Mouse (Mus musculus): Measurements from ENCODE around the gene Zswim4. TPM values are rescaled to one million over a fixed set of nuclear protein-coding genes. Genes with fewer than 3 reads are reported as not detected.

The Zswim4 gene
- polyA plus RNA-seq, 1 experiment from 2014 or later, result 2.0 TPM

DNA sequence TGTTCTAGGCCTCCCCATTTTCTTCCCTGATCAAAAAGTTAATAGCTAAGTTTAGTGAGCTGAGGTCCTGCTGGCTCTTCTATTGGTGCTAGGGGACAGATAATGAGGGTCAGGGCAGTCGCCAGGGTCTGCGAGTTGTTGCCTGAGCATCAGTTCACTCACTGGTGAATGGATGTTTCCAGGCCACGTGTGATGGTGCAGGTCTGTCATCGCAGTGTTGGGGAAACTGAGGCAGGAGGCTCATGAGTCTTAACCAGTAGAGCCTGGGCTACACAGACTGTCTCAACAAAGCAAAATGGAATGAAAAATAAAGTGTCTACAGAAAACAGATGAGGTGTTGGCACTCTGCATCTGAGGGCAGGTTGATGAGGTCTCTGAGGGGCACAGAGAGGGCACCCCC is 38.0 kb downstream of the Zswim4 start:
- Histone ChIP-seq H3K4me3 (replicated peaks) (peak overlapping the region; percentile 54), H3K4me1 (replicated peaks) (peaks cover 67% of the 10 kb centered on the region), H3K27me3 (peaks cover 46% of the 10 kb centered on the region), H3K27ac (replicated peaks) (peak overlapping the region; percentile 70), H3K9ac (peak overlapping the region; percentile 43; the same call in 1 of the 2 replicates), H3K36me3 (replicated peaks) (no peaks in the 10 kb centered on the region), H3K9me3 (replicated peaks) (no peaks in the 10 kb centered on the region), H3K4me2 (peak overlapping the region; percentile 83)
- WGBS (ENCODE audit: insufficient replicate concordance), result 37% methylated on average over 4 of the region's 4 CpGs
- ATAC-seq (ENCODE audit: insufficient read depth), result no peak

DNA sequence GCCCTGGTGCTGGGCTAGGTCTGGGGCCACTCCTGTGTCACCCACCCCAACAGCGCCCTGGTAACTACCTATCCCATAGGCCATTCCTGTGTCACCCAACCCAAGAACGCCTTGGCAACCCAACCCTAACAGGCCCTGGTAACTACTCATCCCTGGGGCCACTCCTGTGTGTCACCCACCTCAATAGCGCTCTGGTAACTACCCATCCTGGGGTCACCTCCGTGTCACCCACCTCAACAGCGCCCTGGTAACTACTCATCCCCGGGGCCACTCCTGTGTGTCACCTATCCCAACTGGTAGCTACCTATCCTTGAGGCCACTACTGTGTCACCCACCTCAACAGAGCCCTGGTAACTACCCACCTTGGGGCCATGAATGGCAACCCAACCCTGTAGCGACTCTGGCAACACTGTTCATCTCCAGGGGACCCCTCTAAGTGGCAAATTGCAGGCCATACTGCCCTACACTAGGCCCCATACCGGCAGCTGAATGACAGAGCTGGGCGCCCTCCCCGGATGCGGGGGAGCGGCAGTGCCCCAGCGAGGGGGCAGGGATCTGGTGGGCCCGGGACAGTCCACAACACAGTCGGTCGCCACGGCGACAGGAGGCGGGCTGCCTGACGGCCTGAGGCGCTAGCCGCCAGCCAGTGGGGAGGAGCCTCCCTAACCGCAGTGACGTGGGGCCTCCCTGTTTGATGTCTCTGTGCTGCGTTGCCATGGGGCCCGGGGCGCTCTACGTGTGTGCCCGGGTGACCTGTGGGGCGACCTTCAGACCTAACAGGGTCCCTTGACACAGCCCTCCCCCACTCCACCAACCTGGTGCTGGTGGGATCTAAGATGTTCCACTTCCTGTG is 38.7 kb downstream of the Zswim4 start:
- peak; percentile 71 for ATAC-seq (ENCODE audit: insufficient read depth)
- WGBS (ENCODE audit: insufficient replicate concordance), result 3% methylated on average over 30 of the region's 30 CpGs
- peak overlapping the region; percentile 43 for H3K9ac ChIP-seq
- no peaks in the 10 kb centered on the region for H3K36me3 ChIP-seq (replicated peaks)
- peaks cover 44% of the 10 kb centered on the region for H3K27me3 ChIP-seq
- peaks cover 60% of the 10 kb centered on the region for H3K4me1 ChIP-seq (replicated peaks)
- no peaks in the 10 kb centered on the region for H3K9me3 ChIP-seq (replicated peaks)
- H3K4me2 ChIP-seq, result peak overlapping the region; percentile 83
- peak overlapping the region; percentile 54 for H3K4me3 ChIP-seq (replicated peaks)
- H3K27ac ChIP-seq (replicated peaks), result peak overlapping the region; percentile 70

DNA sequence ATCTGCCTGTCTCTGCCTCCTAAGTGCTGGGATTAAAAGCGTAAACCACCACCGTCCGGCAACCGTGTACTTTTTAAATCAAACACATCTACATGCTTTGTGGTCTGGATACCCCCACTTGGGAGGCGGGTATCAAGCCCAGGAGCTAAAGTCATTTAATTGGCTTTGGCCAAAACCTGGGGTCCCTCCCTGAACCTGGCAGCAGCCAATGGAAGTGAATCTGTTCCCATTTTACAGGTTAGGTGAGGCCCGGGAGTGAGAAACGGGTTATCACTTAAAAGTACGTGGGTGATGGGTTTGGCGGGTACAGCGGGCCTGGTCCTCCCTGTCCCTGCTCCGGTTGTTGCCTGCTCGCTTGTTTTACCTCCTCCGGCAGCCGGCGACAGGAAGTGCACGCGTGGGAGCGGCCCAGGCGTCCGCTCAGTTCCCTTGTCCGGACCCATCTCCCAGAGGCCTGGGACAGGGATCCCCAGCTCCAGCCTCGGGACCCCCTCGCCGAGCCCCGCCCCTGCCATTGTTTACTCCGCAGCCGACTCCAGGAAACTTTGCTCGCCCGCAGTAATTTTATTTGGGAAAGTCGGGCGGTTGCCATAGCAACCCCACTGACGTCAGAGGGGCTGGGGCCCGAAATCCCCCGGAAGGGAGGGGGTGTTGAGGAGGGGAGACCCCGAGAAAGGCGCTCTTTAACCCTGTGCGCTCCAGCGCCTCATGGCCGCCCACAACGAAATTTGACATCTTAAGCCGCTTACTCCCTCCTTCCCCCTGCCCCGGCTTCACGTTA is 39.5 kb downstream of the Zswim4 start:
- Histone ChIP-seq H3K9ac (peak overlapping the region; percentile 43), H3K36me3 (replicated peaks) (no peaks in the 10 kb centered on the region), H3K4me3 (replicated peaks) (peak overlapping the region; percentile 54), H3K27ac (replicated peaks) (peak overlapping the region; percentile 70), H3K9me3 (replicated peaks) (no peaks in the 10 kb centered on the region), H3K4me2 (peak overlapping the region; percentile 83), H3K27me3 (peaks cover 44% of the 10 kb centered on the region), H3K4me1 (replicated peaks) (peaks cover 58% of the 10 kb centered on the region)
- WGBS (ENCODE audit: insufficient replicate concordance), result 4% methylated on average over 43 of the region's 43 CpGs
- ATAC-seq (ENCODE audit: insufficient read depth), result peak; percentile 4

DNA sequence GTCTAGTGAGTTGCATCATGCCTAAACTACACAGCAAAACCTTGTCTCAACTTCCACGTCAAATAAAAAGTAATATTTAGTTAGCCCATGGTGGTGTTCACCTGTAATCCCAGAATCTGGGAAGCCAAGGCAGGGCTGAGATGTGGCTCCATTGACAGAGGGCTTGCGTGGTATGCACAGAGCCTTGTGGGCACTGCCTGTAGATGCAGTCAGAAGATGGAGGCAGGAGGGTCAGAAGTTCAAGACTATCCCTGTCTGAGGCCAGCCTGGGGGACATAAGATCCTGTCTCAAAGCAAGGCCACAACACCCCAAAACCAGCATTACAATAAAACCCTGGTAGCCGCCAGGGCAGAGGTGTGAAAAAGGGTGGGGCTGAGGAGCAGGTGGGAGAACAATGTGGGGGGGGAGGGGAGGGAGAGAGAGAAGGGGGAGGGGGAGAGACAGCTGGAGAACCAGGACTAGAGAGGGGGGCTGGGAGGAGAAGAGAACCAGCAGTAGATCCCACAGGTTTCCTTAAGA is 42.6 kb downstream of the Zswim4 start:
- Histone ChIP-seq H3K9me3 (replicated peaks) (no peaks in the 10 kb centered on the region), H3K27ac (replicated peaks) (no peak overlapping the region), H3K27me3 (peaks cover 17% of the 10 kb centered on the region), H3K9ac (no peak overlapping the region), H3K4me2 (no peak overlapping the region), H3K4me1 (replicated peaks) (peaks cover 40% of the 10 kb centered on the region), H3K36me3 (replicated peaks) (no peaks in the 10 kb centered on the region), H3K4me3 (replicated peaks) (no peak overlapping the region)
- no peak for ATAC-seq (ENCODE audit: insufficient read depth)
- WGBS (ENCODE audit: insufficient replicate concordance), result 56% methylated on average over 3 of the region's 3 CpGs

DNA sequence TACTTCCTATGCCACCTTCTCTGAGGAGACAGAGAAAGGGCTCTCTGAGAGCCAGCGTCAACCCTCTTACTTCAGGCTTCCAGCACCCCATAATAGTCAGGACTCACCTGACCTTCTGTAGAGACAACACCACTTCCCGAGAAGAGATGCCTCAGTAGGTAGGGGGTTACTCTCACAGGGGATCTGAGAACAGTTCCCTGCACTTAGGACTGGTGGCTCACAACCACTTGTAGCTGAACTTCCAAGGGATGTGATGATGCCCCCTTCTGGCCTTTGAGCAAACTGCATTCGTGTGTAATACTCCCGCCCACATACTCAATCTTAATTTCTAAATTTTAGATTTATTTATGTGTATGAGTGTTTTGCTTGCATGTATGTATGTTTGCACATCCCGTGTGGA is 43.3 kb downstream of the Zswim4 start:
- ATAC-seq (ENCODE audit: insufficient read depth), result no peak
- WGBS (ENCODE audit: insufficient replicate concordance), result 57% methylated on average over 5 of the region's 5 CpGs
- Histone ChIP-seq H3K27me3 (peaks cover 17% of the 10 kb centered on the region), H3K27ac (replicated peaks) (no peak overlapping the region), H3K36me3 (replicated peaks) (no peaks in the 10 kb centered on the region), H3K4me1 (replicated peaks) (peaks cover 32% of the 10 kb centered on the region), H3K9ac (no peak overlapping the region), H3K4me2 (no peak overlapping the region), H3K9me3 (replicated peaks) (no peaks in the 10 kb centered on the region), H3K4me3 (replicated peaks) (no peak overlapping the region)

DNA sequence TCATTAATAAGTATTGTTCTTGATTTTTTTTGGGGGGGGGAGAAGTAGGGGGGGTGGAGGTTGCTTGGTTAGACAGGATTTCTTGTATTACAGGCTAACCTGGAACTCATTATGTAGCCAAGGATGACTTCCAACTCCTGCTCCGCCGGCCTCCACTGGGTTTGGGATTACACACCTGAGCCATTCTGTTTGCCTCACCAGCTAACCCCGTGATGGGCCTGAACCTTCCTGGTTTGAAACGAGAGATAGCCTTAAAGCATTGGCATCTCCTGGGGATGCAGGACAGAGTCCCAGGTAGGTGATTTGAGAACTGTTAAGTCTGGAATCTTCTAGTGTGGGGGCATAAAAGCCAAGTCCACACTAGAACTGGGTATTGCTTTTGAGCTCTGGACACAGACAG is 43.7 kb downstream of the Zswim4 start:
- peaks cover 17% of the 10 kb centered on the region for H3K27me3 ChIP-seq
- H3K4me2 ChIP-seq, result no peak overlapping the region
- no peaks in the 10 kb centered on the region for H3K9me3 ChIP-seq (replicated peaks)
- 63% methylated on average over 4 of the region's 4 CpGs for WGBS (ENCODE audit: insufficient replicate concordance)
- no peak overlapping the region for H3K9ac ChIP-seq
- H3K4me1 ChIP-seq (replicated peaks), result peaks cover 28% of the 10 kb centered on the region
- no peak overlapping the region for H3K4me3 ChIP-seq (replicated peaks)
- H3K36me3 ChIP-seq (replicated peaks), result no peaks in the 10 kb centered on the region
- no peak for ATAC-seq (ENCODE audit: insufficient read depth)
- no peak overlapping the region for H3K27ac ChIP-seq (replicated peaks)

DNA sequence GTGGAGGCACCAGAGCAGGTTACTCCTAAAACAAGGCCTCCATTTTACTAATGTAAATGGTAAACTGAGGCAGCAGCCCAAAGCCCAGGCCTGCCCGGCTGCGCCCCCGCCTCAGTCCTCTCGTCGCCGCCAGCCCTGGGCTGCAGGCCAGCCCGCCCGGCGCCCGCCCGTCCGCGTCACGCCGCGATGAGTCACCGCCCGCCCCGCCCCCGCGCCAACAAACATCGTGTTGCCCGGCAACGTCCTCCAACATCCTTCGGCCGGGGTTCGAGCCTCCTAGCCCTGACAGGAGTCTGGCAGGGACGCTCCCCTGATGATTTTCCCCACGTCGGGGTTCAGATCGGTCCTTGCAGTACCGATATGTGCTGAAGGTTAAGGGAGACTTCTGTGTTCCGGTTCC is 44.3 kb downstream of the Zswim4 start:
- no peaks in the 10 kb centered on the region for H3K9me3 ChIP-seq (replicated peaks)
- peak overlapping the region; percentile 74; the same call in 1 of the 2 replicates for H3K27ac ChIP-seq (replicated peaks)
- H3K36me3 ChIP-seq (replicated peaks), result no peaks in the 10 kb centered on the region
- peak overlapping the region; percentile 38; the same call in 1 of the 2 replicates for H3K9ac ChIP-seq
- 5% methylated on average over 33 of the region's 33 CpGs for WGBS (ENCODE audit: insufficient replicate concordance)
- peak; percentile 70 for ATAC-seq (ENCODE audit: insufficient read depth)
- H3K4me2 ChIP-seq, result peak overlapping the region; percentile 70
- H3K4me3 ChIP-seq (replicated peaks), result peak overlapping the region; percentile 40
- H3K27me3 ChIP-seq, result peaks cover 17% of the 10 kb centered on the region
- peaks cover 25% of the 10 kb centered on the region for H3K4me1 ChIP-seq (replicated peaks)

DNA sequence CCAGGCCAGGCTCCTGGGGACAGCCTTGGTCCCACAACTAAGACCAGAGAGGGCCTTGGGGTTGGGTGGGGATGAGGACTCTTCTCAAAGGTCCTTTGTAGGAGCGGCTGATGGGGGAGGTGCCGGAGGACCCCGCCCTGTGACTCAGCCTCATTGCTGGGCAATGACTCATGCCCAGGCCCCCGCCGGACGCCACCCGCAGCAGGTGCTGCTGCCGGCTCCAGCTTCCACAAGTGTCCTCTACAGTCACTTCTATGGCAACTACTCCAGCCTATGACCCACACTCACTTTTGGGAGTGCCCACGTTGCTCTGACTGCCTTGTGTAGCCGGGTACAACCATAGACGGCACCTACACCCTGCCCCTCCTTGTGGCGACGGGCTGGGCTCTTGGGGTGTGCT is 44.8 kb downstream of the Zswim4 start:
- H3K36me3 ChIP-seq (replicated peaks), result no peaks in the 10 kb centered on the region
- WGBS (ENCODE audit: insufficient replicate concordance), result 17% methylated on average over 13 of the region's 13 CpGs
- peak; percentile 76 for ATAC-seq (ENCODE audit: insufficient read depth)
- no peaks in the 10 kb centered on the region for H3K9me3 ChIP-seq (replicated peaks)
- peak overlapping the region; percentile 74 for H3K27ac ChIP-seq (replicated peaks)
- peak overlapping the region; percentile 38; the same call in 1 of the 2 replicates for H3K9ac ChIP-seq
- peak overlapping the region; percentile 40 for H3K4me3 ChIP-seq (replicated peaks)
- peak overlapping the region; percentile 70 for H3K4me2 ChIP-seq
- peaks cover 25% of the 10 kb centered on the region for H3K4me1 ChIP-seq (replicated peaks)
- H3K27me3 ChIP-seq, result peaks cover 18% of the 10 kb centered on the region

DNA sequence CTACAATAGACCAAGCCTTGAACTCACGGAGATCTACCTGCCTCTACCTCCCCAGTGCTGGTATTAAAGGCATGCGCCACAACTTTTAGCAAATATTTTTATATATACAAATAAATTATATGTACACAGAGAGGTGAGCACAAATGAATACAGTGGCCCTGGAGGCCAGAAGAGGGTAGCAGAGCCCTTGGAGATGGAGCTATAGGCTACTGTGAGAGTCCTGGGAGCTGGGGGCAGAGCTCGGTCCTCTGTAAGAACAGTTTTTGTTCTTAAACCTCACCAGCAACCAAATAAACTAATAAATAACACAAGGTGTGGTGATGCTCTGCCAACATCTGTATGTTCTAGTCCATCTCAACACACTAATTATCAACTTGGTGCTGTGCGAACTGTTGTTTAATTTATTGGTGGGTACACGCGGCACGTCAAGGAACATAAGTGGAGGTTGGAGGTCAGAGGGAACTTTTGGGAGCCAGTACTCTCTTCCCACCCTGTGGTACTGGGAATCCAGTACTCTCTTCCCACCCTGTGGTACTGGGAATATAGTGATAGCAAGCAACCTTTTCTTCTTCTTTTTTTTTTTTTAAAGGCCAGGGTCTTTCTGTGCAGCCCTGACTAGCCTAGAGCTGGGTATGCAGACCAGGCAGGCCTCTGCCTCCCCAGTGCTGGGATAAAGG is 46.5 kb downstream of the Zswim4 start:
- no peaks in the 10 kb centered on the region for H3K36me3 ChIP-seq (replicated peaks)
- peaks cover 30% of the 10 kb centered on the region for H3K4me1 ChIP-seq (replicated peaks)
- H3K27me3 ChIP-seq, result peaks cover 24% of the 10 kb centered on the region
- H3K4me2 ChIP-seq, result no peak overlapping the region
- no peak overlapping the region for H3K4me3 ChIP-seq (replicated peaks)
- 83% methylated on average over 7 of the region's 7 CpGs for WGBS (ENCODE audit: insufficient replicate concordance)
- 0 out of 2 replicates have a peak overlapping the region, but pooled peaks have one; percentile 19 for H3K27ac ChIP-seq (replicated peaks)
- no peak for ATAC-seq (ENCODE audit: insufficient read depth)
- H3K9me3 ChIP-seq (replicated peaks), result no peaks in the 10 kb centered on the region
- no peak overlapping the region for H3K9ac ChIP-seq

DNA sequence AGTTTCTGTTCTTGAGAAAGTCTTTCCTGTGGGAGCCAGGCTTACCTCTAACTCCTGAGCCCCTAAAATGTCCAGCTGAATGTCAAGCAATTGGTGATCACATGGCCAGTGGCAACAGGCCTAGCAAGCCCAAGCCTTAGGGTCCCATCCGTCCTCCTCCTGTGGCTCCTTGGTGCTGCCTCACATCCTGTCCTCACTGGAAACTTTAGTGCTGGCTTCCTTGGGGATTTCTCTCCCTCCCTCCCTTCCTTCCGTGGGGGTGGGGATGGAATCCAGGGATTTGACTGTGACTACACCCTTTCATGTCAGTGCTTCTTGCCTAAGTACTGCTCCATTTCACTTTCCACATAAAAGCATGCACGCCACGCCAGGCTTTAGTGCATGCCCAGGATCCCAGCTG is 47.3 kb downstream of the Zswim4 start:
- no peak for ATAC-seq (ENCODE audit: insufficient read depth)
- WGBS (ENCODE audit: insufficient replicate concordance), result 48% methylated on average over 4 of the region's 4 CpGs
- Histone ChIP-seq H3K27ac (replicated peaks) (no peak overlapping the region), H3K9me3 (replicated peaks) (no peaks in the 10 kb centered on the region), H3K36me3 (replicated peaks) (no peaks in the 10 kb centered on the region), H3K4me2 (no peak overlapping the region), H3K27me3 (peaks cover 31% of the 10 kb centered on the region), H3K9ac (no peak overlapping the region), H3K4me1 (replicated peaks) (peaks cover 30% of the 10 kb centered on the region), H3K4me3 (replicated peaks) (no peak overlapping the region)

Data from liver, embryonic 15.5 days (tissue).